Mouse (Mus musculus) adrenal gland, postnatal 14 days (tissue): Measurements from ENCODE around the gene Vmn1r81. TPM values are rescaled to one million over a fixed set of nuclear protein-coding genes. Genes with fewer than 3 reads are reported as not detected.

Experiments used
- DNase-seq: peaks from one replicate; pipeline ENCODE4 v3.0.0; 2021; ENCODE audit warnings: mixed read lengths
- long read RNA-seq, 2 experiments: library from polyadenylated mRNA; stranded (forward); transcript quantifications; one replicate each; pipeline ENCODE4 v2.0.0; 2021
- total RNA-seq: library from RNA; stranded (reverse); gene quantifications from 2 replicates; pipeline ENCODE4 v1.2.3, GENCODE M21; 2021

Vmn1r81 gene
- total RNA-seq = not detected in 2 replicates
- long read RNA-seq, experiment 1 = 0 reads
- long read RNA-seq, experiment 2 = 0 reads

DNA sequence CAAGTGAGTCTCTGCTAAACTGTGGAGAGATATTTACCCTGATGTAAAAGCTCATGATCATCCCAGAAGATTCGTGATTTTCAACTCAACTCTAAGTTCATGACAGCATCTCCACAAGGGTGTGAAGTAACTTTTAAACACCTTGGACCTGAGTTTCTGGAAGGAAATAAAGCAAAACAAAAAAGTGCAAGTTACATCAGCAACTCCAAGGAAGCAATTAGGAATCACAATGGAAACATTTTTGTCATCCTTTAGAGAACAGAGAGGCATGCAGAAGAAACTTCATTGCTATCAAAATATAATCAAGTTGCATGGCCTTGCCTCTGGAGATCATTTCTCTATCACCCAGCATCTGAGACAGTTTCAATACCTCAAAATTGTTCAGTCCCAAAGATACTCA is at the start of gene Vmn1r81:
Gene Vmn1r81, minus strand, starts transcription at position 101 of the 400 bp plus-strand sequence.
- DNase-seq = no peak

DNA sequence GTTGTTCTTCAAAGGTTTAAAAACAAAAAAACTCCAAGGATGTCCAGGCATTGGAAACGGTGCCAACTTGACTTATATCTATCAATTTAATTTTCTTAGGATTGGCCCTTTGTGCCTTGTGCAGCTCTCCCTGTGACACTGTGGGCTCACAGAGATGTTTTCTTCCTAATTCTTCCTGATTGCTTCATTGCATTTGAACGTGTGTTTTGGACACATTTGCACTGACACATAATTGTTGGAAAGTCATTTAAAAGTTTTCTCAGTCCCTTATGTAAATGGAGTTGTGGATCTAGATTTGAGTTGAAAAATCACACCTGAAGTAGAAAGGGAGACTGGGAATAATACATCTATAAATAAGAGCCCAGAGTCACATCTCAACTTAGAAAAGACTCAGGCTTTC is 32.1 kb upstream of the Vmn1r81 start, which contains the start of gene Vmn1r82:
Gene Vmn1r82, plus strand, starts transcription at position 301 of the 400 bp plus-strand sequence.
- DNase-seq = no peak

DNA sequence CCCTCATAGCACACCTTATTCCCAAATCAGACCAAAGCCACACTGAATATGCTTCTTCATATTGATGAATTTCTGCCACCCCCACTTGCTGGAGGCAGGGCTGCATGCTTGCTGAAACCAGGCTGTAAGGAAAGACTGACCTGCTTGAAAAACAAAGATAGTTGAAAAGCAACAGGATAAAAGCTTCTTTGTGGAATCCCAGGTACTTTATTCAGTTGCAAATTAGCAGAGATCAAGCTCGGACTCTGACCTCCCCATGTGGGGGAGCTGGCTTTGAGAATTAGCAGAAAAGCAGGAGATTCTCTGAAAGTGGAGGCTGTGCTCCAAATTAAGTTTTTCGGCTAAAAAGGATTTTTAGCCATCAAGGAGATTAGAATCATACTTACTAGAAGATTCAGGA is 63.9 kb downstream of the Vmn1r81 start:
- no peak for DNase-seq

Other genes starting within 250 kb of the Vmn1r81 start
- gene Vmn1r77, start 231.5 kb downstream of the Vmn1r81 start, total RNA-seq = not detected in 2 replicates
- not detected in 2 replicates for gene Vmn1r78, start 118.0 kb downstream of the Vmn1r81 start, total RNA-seq
- gene Vmn1r79, start 97.0 kb downstream of the Vmn1r81 start, total RNA-seq = not detected in 2 replicates
- not detected in 2 replicates for gene Vmn1r80, start 79.0 kb downstream of the Vmn1r81 start, total RNA-seq
- gene Vmn1r82, start 32.2 kb upstream of the Vmn1r81 start, total RNA-seq = not detected in 2 replicates
- not detected in 2 replicates for gene Vmn1r83, start 61.2 kb upstream of the Vmn1r81 start, total RNA-seq
- gene Vmn1r84, start 101.0 kb upstream of the Vmn1r81 start, total RNA-seq = not detected in 2 replicates
- gene Zfp551, start 154.5 kb upstream of the Vmn1r81 start, total RNA-seq = 3.8 and 4.9 TPM in 2 replicates
- gene Zfp606, start 210.0 kb upstream of the Vmn1r81 start, total RNA-seq = 9.8 and 10.9 TPM in 2 replicates
- gene 2900092C05Rik, start 244.2 kb upstream of the Vmn1r81 start, total RNA-seq = not detected in 2 replicates